Mouse (Mus musculus) layer of hippocampus, adult 6 months (tissue): Measurements from ENCODE around the gene Ly6f. TPM values are rescaled to one million over a fixed set of nuclear protein-coding genes. Genes with fewer than 3 reads are reported as not detected.

Experiments used
- long read RNA-seq, 2 experiments: library from polyadenylated mRNA; unstranded; transcript quantifications; one replicate each; pipeline ENCODE4 v2.0.0; 2019 to 2020
- polyA plus RNA-seq: library from polyadenylated mRNA; unstranded; fragments of <200 nt; fragmentation: Nextera tagmentation; gene quantifications from 2 replicates; pipeline ENCODE4 v1.2.3, GENCODE M21; 2021

Ly6f gene
- polyA plus RNA-seq: not detected in 2 replicates
- long read RNA-seq, experiment 1: 0 reads
- long read RNA-seq, experiment 2: 0 reads

GRCm38 (mm10) chr15:75268121-75268520 lies at the start of gene Ly6f:
TSS of gene Ly6f (plus strand) at chr15:75268421.

Other genes starting within 250 kb of the Ly6f start
- gene Ly6c1, start 219.6 kb upstream of the Ly6f start, polyA plus RNA-seq: 51.4 and 55.6 TPM in 2 replicates
- 0.15 TPM in 1 of 2 replicates, not detected in the other for gene Ly6c2, start 156.5 kb upstream of the Ly6f start, polyA plus RNA-seq
- not detected in 2 replicates for gene Ly6g, start 113.2 kb upstream of the Ly6f start, polyA plus RNA-seq
- not detected in 2 replicates for gene BC025446, start 52.0 kb upstream of the Ly6f start, polyA plus RNA-seq